Mouse (Mus musculus) cerebellum, adult 11 months (tissue): ENCODE data around the gene Unc79.

Source experiments
- DNase-seq: peaks from one replicate; pipeline ENCODE4 v3.0.0; 2022

Gene Unc79

DNA sequence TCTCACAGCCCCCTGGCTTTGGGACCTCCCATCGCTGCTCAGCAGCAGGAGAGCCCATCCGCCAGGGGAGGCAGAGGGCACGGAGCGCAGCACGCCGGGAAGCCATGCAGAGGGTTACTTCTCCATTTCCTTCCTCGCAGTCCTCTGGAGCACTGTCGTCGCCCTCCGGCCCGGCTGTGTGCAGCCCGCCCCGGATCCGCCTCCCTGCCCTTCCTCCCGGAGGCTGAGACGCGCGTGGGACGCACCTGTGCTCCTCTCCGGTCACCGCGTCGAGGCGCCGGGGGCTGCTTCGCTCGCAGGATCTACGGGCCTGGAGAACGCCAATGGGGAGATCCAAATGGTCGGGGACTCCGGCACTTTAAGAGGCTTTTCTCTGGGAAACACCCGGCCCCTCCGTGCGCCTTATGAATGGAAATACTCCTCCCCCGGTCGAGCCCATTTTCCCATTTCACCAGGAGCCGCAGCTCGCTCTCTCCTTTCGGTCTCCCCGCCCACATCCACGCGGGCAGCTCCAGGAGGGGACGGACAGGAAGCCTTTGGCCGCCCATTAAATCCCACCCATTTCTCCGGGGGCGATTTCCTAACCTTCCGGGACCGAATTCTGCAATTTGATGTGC lies at the start of gene Unc79:
Unc79 (plus strand) TSS at position 82 of the 617 bp plus-strand sequence.
- DNase-seq, result peak; percentile 78

GRCm38 (mm10) chr12:102899091-102899490 lies 49.6 kb upstream of the Unc79 start, which contains the start of gene Cox8c:
Gene Cox8c, plus strand, starts transcription at chr12:102899316.
- DNase-seq, result no peak

GRCm38 (mm10) chr12:102908191-102908590 lies 40.5 kb upstream of the Unc79 start:
- peak; percentile 85 for DNase-seq

DNA sequence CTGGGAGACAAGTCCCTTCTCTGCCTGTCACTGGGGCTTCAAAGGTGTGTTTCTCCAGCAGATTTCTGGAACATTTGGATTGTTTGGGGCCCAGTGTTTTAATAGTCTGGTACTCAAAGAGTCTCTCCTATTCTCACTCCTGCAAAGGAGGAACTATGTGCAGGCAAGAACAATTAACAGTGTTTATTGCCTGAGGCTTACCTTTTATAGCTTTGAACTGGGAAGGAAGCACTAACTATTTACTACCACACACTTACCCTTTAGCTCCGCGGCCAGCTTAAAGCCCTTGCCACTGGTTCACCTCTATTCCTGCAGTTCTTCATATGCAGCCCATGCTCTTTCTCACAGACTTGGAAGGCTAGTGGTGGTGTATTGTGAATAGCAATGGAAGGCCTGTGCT lies 32.6 kb upstream of the Unc79 start:
- no peak for DNase-seq

GRCm38 (mm10) chr12:102929764-102930163 lies 18.9 kb upstream of the Unc79 start:
- no peak for DNase-seq

GRCm38 (mm10) chr12:102930335-102930734 lies 18.3 kb upstream of the Unc79 start:
- DNase-seq, result no peak

GRCm38 (mm10) chr12:102930789-102931188 lies 17.9 kb upstream of the Unc79 start:
- no peak for DNase-seq

DNA sequence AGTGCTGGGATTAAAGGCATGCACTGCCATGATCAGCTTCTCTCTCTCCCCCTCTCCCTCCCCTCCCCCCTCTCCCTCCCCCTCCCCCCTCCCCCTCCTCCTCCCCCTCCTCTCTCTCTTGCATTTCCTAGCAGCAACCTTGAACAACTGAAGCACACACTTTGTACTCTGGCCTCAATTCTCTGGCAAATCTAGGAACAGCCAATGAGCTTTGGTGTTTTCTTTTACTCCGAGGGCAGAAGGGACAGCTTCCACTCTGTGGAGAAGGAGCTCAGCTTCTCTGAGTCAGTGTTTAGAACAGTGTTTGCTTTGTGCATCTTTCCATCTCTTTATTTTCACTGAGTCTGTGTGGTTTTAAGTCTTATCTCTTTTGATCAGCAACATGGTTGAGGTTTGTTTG lies 12.8 kb upstream of the Unc79 start:
- no peak for DNase-seq

DNA sequence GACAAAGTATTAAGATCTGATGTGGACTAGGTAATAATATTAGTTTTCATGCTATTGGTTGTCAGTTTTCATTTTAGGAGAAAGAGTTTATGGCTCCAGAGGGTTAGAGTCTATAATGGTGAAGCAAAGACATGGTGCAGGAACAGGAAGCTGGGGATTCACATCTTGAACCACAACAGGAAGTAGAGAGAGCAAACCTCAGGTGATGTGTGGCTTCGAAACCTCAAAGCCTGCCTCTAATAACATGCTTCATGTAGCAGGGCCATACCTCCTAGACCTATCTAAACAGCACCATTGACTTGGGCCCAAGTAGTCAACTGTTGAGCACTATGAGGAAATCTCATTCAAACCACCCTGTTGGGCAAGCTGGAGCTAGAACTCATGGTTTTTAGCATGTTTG lies 3.1 kb upstream of the Unc79 start:
- no peak for DNase-seq

GRCm38 (mm10) chr12:102947826-102948225 lies 833 bp upstream of the Unc79 start:
- DNase-seq, result no peak

GRCm38 (mm10) chr12:102949395-102950208 lies 943 bp downstream of the Unc79 start:
- DNase-seq, result peak; percentile 65

- no peak for DNase-seq
These were observed 11.6 kb downstream of the Unc79 start for GRCm38 (mm10) chr12:102960051-102960775.

DNA sequence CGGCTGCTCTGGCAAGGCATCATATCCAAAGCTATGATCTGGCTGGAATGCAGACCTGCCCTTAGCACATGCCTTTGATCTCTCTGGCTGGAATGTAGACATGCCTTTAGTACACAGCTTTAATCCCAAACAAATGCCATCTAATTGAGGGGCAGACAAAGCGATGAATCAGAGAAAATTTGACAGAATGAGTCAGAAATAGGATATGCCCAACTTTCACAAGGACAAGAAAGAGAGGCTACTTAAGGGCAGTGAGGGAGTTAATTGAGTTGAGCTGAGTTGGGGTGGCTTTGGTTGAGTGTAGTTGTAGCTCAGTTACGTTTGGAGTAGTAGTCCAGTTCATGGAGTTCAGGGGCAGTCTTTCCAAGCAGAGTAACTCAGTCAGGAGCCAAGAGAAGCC lies 12.4 kb downstream of the Unc79 start:
- no peak for DNase-seq

DNA sequence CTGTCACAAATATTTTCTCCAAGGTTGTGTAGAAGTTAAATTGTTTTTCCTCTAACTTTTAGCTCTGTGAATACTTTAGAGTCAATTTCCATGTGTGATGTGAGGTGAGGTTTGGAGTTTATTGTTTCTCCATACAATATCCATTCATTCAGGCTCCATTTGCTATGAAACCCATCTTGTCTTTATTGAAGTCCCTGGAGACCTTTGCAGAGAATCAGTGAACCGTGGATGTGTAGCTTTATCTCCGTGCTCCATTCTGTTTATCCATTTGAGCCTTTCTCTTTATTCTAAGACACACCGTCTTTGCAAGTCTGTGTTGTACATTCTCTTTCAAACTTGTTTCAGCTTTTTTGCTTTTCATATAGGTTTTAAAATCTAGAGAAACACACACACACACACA lies 15.8 kb downstream of the Unc79 start:
- DNase-seq, result no peak

- no peak for DNase-seq
These were observed 31.9 kb downstream of the Unc79 start for GRCm38 (mm10) chr12:102980584-102980983.

DNA sequence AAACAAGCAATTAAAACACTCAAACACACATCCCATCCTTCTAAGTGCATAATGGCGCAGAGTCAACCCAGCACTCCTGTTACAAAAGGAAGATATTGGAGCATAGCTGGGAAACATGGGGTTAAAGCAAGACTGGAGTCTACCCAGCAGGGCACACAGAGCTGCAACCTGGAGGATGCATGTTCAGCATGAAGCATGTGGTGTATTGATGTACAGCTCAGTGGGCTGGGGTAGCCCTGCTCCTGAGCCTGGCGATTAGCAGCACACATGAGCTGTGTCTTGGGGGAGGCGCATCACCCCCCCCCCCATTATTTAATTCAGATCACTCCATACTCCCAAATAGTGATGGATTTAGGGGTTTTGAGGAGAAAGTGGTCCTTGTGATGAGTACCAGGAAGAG lies 32.9 kb downstream of the Unc79 start:
- no peak for DNase-seq

GRCm38 (mm10) chr12:102985401-102985800 lies 36.7 kb downstream of the Unc79 start:
- DNase-seq, result no peak

- peak; percentile 12 for DNase-seq
These were observed 39.1 kb downstream of the Unc79 start for GRCm38 (mm10) chr12:102987736-102988135.

DNA sequence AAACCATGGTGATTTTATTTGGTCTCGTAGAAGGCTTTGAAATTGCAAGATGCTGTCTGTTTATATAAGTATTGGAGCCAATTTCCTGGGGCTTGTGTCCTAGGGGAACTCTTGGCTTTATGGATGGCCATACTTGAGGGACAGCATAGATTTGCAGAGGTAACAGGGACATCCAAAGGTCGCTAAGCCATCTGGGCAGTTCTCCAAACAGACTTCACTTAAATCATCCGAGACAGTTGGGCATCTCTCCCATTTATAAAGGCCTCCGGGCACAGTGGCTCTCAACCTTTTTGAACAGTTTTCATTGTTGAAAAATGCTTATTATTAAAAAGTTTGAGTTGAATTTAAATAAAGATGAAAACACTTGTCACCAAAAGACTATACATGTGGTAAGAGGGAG lies 59.8 kb downstream of the Unc79 start:
- no peak for DNase-seq

DNA sequence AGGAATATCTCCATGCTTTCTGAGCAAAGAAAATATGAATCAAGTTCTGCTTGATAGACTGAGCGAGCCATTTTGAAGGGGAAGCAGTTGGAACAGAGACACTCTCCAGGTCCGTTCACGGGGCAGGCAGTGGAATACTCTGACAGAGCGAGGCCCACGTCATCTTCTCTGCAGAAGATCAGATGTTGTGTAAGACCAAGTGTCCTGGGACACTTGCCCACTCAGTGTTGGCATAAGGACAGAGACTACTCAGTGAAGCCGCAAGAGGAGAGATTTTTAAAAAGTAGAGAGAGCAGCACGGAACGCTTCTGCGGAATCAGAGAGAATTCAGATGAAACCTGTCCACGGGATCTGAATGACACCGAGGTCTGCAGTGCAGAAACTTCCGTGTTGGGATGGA lies 69.5 kb downstream of the Unc79 start:
- DNase-seq, result no peak

DNA sequence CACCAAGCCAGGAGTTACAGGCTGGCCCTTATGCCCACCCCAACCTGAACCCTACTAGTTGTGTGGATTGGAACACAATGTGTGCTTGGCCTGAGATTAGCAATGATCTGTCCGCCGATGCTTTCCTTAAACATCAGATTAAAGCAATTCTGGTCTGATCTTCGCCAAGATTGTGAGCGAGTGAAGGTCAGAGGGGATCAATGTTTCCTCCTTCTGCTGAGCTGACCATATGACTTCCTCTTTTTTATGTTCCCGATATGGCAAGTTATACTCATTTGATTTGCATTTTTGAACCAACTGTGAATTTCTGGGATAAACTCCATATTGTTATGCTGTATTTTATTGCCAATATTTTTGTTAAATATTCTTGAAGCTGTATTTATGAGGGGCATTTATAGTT lies 88.0 kb downstream of the Unc79 start:
- DNase-seq, result no peak

DNA sequence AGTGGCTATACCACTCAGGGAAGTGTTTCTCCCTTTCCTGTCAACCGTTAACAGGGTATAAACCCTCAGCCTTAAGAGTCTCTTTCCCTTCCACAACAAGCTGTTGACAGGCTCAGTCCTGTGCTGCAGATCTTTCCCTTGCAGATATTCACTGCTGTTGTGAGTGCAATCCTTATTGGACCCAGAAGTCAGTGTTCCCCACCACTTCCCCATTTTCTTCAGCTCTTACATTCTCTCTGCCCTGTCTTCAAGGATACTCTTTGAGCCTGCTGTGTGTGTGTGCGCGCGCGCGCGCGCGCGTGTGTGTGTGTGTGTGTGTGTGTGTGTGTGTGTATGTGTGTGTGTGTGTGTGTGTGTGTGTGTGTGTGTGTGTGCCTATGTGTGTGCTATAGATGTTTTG lies 90.7 kb downstream of the Unc79 start:
- no peak for DNase-seq

GRCm38 (mm10) chr12:103040136-103040535 lies 91.5 kb downstream of the Unc79 start:
- no peak for DNase-seq

- no peak for DNase-seq
These were observed 92.7 kb downstream of the Unc79 start for GRCm38 (mm10) chr12:103041401-103041800.
